Mouse (Mus musculus): ENCODE measurements around the gene Adssl1.

GRCm38 (mm10) chr12:112654076-112654475 lies 34.2 kb downstream of the Adssl1 start:
- TF ChIP-seq CTCF (IDR thresholded peaks at IDR 0.05; ENCODE audit: low read depth, low read length) (no peak), GATA1 (IDR thresholded peaks at IDR 0.05; ENCODE audit: borderline replicate concordance, low read length) (no peak)

Measured in G1E (cell line).